Mouse (Mus musculus): ENCODE measurements around the gene Atxn1l. TPM values are rescaled to one million over a fixed set of nuclear protein-coding genes. Genes with fewer than 3 reads are reported as not detected.

Gene Atxn1l
- total RNA-seq, 2 experiments from 2014 or later, result 25.1 to 25.4 TPM

Other genes with a start within 250 kb of the Atxn1l start
- gene Pmfbp1, start 243.7 kb downstream of the Atxn1l start, total RNA-seq (2021), result not detected
- 10 to 100 TPM; 12.9 to 13.6 TPM for gene Dhx38, start 171.9 kb downstream of the Atxn1l start, total RNA-seq (2021)
- 1 to 10 TPM; 6.9 to 7.7 TPM for gene Txnl4b, start 171.8 kb downstream of the Atxn1l start, total RNA-seq (2021)
- gene Hp, start 158.6 kb downstream of the Atxn1l start, total RNA-seq (2021), result 1 to 10 TPM; 8.3 to 9.7 TPM
- gene Dhodh, start 129.1 kb downstream of the Atxn1l start, total RNA-seq (2021), result 10 to 100 TPM; 13.1 to 13.4 TPM
- under 1 TPM in 1 of 2 experiments, not detected in 1; 0.23 TPM for gene Pkd1l3, start 123.2 kb downstream of the Atxn1l start, total RNA-seq (2021)
- 10 to 100 TPM; 32.3 to 40.7 TPM for gene Ist1, start 44.5 kb downstream of the Atxn1l start, total RNA-seq (2021)
- gene Zfp821, start 32.2 kb downstream of the Atxn1l start, total RNA-seq (2021), result 1 to 10 TPM; 7.5 to 9.5 TPM
- gene Ap1g1, start 40.8 kb upstream of the Atxn1l start, total RNA-seq (2021), result 10 to 100 TPM; 34.8 to 42.5 TPM
- gene Phlpp2, start 130.8 kb upstream of the Atxn1l start, total RNA-seq (2021), result 1 to 10 TPM; 3.0 to 5.2 TPM
- gene Marveld3, start 224.5 kb upstream of the Atxn1l start, total RNA-seq (2021), result under 1 TPM; 0.25 to 0.26 TPM